Mouse (Mus musculus) hindbrain, embryonic 16.5 days (tissue): ENCODE measurements around the gene Olfr1246. TPM values are rescaled to one million over a fixed set of nuclear protein-coding genes. Genes with fewer than 3 reads are reported as not detected.

Experiments used
- polyA plus RNA-seq: library from polyadenylated mRNA; unstranded; fragments of >200 nt; fragmentation: Nextera tagmentation; extraction: Ambion mirVana; gene quantifications from 2 replicates; pipeline ENCODE4 v1.2.1, GENCODE M21; 2015

Olfr1246 gene
- polyA plus RNA-seq, 1 experiment from 2014 or later = not detected

Other genes starting within 250 kb of the Olfr1246 start
- gene Olfr1234, start 228.3 kb downstream of the Olfr1246 start, polyA plus RNA-seq = not detected in 2 replicates
- gene Olfr1238, start 183.5 kb downstream of the Olfr1246 start, polyA plus RNA-seq = not detected in 2 replicates
- gene Olfr1239, start 172.8 kb downstream of the Olfr1246 start, polyA plus RNA-seq = not detected in 2 replicates
- not detected in 2 replicates for gene Olfr1240, start 150.2 kb downstream of the Olfr1246 start, polyA plus RNA-seq
- not detected in 2 replicates for gene Olfr1241, start 106.0 kb downstream of the Olfr1246 start, polyA plus RNA-seq
- gene Olfr1242, start 94.8 kb downstream of the Olfr1246 start, polyA plus RNA-seq = not detected in 2 replicates
- gene Olfr1243, start 61.7 kb downstream of the Olfr1246 start, polyA plus RNA-seq = not detected in 2 replicates
- not detected in 2 replicates for gene Olfr1245, start 14.7 kb downstream of the Olfr1246 start, polyA plus RNA-seq
- not detected in 2 replicates for gene Olfr1247, start 21.0 kb upstream of the Olfr1246 start, polyA plus RNA-seq
- not detected in 2 replicates for gene Olfr1248, start 25.1 kb upstream of the Olfr1246 start, polyA plus RNA-seq
- not detected in 2 replicates for gene Olfr1249, start 41.8 kb upstream of the Olfr1246 start, polyA plus RNA-seq
- gene Olfr1250, start 68.3 kb upstream of the Olfr1246 start, polyA plus RNA-seq = not detected in 2 replicates
- gene Olfr1251, start 78.8 kb upstream of the Olfr1246 start, polyA plus RNA-seq = not detected in 2 replicates
- gene Olfr1252, start 131.9 kb upstream of the Olfr1246 start, polyA plus RNA-seq = not detected in 2 replicates
- not detected in 2 replicates for gene Olfr1253, start 163.9 kb upstream of the Olfr1246 start, polyA plus RNA-seq
- gene Olfr1254, start 200.5 kb upstream of the Olfr1246 start, polyA plus RNA-seq = not detected in 2 replicates
- gene Olfr1255, start 218.9 kb upstream of the Olfr1246 start, polyA plus RNA-seq = not detected in 2 replicates
- gene Olfr1256, start 248.4 kb upstream of the Olfr1246 start, polyA plus RNA-seq = not detected in 2 replicates